Mouse (Mus musculus): ENCODE measurements at regions not wholly inside any gene's neighbourhood (a gene's known extent, or its start where the extent isn't known, plus 50 kb on each side); places are given as distances from the start of the nearest gene placed in this dataset.

DNA sequence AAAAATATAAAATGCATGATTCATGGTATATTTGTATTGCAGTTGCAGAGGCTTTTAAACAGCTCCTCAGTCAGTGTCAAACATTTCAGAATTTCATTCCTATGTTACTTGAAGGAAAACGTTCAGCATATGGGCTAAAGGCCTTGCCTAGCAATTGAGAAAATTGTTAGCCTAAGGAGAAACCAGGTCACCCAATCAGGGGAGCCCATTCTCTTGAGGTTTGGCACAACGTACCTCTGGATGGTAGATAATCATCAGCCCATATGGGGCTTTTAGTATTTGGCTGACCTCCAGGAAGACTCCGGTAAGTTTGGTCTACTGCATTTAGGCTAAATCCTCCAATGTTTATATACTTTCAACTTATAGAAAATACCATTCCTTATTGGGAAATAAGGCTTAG, 168.7 kb upstream of the Pdcd1 start:
- no peak for DNase-seq (ENCODE audit: low read depth, low spot score)

DNA sequence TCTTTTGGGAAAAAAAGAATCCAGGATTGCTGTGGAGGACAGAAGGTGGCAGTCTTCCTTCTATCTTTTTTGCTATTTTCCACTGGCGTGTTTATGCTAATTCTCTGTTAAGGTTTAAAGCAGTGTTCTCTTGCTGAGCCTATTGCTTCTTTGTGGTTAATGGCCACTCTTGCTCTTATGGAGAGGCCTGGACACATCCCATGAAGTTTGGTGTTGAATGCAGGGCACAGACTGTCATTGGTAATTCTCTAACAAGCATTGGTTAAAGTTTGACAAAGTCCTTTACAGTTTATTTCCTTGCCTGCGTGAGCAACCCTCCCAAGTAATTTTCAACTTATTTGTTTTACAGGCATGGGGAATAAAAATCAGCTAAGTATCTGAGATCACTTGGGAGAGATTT, 165.1 kb upstream of the Pdcd1 start:
- no peak for DNase-seq (ENCODE audit: low read depth, low spot score)

DNA sequence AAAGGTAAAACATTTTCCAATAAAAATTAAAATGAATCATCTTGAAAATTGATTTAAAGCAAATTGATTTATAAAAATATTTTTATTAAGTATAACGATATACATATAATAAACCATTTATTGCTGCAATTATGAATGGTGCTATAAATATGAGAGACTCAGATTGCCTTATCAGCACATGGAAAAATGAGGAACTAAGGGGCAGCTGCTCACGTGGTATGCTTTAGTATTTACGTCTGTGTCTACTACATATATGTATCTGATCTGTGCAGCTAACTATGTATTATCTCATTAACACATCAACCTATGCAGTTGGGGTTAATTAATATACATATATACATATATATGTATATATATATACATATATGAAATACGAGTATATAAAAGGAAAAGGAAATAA, 156.6 kb upstream of the Pdcd1 start:
- DNase-seq (ENCODE audit: low read depth, low spot score): no peak

DNA sequence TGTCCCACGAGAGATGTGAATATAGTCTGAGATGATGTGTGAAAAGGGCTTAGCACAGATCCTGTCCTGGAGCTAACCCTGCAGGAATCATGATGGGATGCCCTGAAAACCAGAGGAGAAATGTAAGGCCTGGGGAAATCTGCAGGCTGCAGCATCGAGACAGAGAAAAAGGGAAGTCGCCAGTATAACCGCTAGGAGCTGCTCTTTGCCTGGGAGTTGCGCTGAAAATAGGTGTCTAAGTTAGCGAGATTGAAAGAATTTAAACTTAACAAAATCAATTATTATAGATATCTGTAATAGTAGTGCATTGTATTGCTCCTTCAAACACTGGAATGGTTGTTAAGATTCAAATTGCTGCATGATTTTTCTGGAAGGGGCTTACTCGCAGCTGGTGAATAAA, 155.5 kb upstream of the Pdcd1 start:
- DNase-seq (ENCODE audit: low read depth, low spot score): no peak

DNA sequence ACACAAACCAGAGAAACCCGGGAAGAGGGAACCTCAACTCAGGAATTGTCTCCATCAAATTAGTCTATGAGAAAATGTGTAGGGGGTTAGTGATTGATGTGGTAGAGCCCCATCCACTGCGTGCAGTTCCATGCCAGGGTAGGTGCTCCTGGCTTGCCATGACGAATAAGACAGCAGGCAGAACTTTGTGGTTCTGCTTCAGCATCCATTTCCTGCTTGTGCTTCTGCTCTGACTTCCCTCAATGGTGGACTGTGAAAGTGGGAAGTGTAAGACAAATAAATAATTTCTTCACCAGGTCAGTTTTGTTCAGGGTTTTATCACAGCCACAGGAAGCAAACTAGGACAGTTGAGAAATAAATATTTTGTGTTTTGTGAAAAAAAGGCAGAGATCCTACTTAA, 150.9 kb upstream of the Pdcd1 start:
- DNase-seq (ENCODE audit: low read depth, low spot score): no peak

DNA sequence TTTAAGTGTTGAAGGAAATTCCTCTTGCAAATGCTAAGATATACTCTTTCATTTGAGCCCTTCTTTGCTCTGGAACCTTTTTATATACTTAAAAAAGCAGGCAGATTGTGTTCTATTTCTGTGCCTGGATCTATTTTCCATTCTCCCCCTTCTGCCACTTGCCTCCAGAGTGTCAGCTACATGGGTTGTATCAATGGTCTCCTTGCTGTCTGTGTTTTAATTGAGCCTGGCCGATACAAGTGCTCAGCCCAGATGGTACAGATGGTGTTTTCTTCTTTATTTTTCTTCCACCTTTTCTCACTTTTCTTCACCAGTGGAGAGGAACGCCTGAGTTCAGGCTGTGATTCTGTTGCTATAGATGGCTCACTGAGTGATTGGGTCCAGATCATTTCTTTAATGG, 131.5 kb upstream of the Pdcd1 start:
- no peak for DNase-seq (ENCODE audit: low read depth, low spot score)

DNA sequence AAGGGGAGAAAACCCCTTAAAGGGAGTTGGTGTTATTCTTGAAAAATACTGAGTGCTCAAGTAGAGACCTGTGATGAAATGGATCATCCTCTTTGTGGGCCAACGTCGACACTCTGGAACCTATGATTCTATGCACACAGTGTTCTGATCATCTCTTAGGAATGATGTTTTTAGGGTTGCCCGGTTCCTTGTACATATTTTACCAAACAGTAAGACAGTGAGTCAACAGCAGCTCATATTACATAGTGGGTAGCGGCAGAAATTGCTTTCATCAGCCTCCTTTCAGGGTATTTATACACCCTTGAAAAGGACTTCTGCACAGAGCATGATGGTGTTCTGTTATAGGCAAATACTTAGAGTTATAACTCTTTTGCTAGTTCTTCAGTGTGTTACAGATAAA, 97.6 kb upstream of the Pdcd1 start:
- DNase-seq (ENCODE audit: low read depth, low spot score): no peak

DNA sequence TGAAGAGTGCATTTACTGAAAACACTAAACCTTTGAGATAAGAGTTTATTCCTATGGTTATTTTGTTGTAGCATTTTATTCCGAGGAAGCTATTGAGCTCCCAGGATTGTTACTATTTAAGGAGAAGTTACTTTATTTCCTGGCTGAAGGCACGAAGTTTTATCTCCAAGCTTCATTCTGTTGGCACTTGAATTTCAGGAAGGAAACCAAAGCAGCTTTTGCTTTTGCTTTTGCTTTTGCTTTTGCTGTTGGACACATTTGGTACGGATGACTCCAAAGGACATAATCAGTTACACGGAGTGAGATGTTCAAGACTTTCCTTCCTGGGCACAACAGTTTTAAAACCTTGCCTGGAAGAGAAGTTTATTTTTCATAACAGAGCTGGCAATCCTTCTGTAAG, 94.7 kb upstream of the Pdcd1 start:
- DNase-seq (ENCODE audit: low read depth, low spot score): peak; percentile 4

DNA sequence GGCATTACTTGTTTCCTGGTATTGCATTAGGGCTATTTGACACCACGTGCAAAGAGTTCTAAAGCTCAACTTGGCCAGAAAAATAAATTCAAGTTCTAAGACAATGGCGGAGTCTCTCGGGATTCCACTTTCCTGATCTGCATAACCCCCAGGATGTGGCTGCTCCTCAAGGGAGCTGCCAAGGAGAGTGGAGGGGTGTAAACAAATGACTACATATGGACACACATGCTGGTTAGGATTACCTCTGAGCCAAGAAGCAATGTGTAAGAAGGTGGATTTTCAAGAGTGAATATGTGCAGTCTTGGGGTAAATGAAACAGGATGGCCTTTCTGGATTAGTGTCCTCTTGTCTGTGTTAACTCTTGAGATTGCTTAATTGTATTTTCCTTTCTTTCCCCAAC, 88.2 kb upstream of the Pdcd1 start:
- DNase-seq (ENCODE audit: low read depth, low spot score): no peak

DNA sequence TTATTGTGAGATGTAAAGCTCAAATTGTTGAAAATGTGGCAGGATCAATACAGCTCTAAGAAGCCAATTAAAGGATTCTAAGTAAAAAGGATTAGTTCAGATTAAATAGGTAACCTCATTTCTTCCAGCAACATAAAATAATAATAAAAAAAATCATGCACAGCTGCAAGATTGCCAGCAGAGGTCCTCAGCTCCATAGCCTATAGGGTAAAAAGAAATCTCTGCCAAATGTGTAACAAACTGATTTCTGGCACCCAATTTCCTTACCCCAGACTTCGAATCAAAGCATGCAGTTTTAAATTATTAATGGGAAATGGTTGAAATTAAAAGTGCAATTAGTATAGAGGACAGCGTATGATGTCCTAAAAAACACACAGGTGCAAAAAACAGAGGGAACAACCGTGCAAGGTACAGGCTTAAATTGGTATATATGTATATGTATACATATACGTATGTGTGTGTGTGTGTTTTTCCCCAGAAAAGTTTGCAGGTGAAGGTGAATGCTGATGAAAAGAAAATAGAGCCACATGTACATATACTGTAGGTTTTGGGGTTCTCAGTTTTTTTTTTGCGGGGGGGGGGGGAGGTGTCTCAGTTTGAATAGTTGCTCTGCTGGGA, 87.2 kb upstream of the Pdcd1 start:
- DNase-seq (ENCODE audit: low read depth, low spot score): peak; percentile 3

DNA sequence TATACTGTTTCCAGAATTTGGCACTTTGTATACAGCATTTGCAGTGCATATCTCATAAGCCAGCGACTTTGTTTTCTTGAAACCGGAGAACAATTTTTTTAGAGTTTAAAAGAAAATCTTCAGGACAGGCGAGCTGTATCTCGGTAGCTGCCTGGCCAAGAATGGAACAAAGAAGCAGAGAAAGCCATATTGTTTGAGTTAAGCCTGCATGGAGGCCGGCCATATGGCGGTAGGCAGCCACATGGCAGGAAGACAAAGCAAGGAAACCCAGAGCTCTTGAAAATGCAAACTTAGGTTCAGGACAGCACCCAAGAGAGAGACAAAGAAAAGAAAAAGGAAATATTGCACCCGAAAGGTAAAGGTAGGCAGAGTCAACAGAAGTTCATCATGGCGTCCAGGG, 84.4 kb upstream of the Pdcd1 start:
- DNase-seq (ENCODE audit: low read depth, low spot score): no peak

Measured in CD4-positive, CD25-positive, alpha-beta regulatory T cell, adult 2 months (primary cell).